Mouse (Mus musculus) kidney, adult 2 months (tissue): ENCODE measurements around the gene Myom1. TPM values are rescaled to one million over a fixed set of nuclear protein-coding genes. Genes with fewer than 3 reads are reported as not detected.
"Not testable (repeated sequence)": the region's sequence is repeated elsewhere in the genome, so short reads cannot be mapped to it uniquely, and the experiment has no call there.

Experiments used
- DNase-seq: peaks from one replicate; pipeline ENCODE4 v3.0.0; 2021
- H3K27ac ChIP-seq: fragments of 200-500 bp; 2 replicates; pipeline ENCODE4 v1.5.1; 2012; ENCODE audit warnings: low read depth, low read length, control low read depth, inconsistent platforms; ENCODE audit not compliant: insufficient read depth
- H3K27me3 ChIP-seq: fragments of 200-500 bp; replicated peaks from 2 replicates; pipeline ENCODE4 v1.6.1; 2012; ENCODE audit warnings: mild to moderate bottlenecking, moderate library complexity, low read length, inconsistent platforms; ENCODE audit not compliant: control insufficient read depth, insufficient read depth
- H3K36me3 ChIP-seq: fragments of 200-500 bp; 2 replicates; pipeline ENCODE4 v1.6.1; 2012; ENCODE audit warnings: mild to moderate bottlenecking, moderate library complexity, low read length, inconsistent platforms; ENCODE audit not compliant: control insufficient read depth, insufficient read depth
- H3K4me1 ChIP-seq: fragments of 200-500 bp; 2 replicates; pipeline ENCODE4 v1.6.1; 2011; ENCODE audit warnings: low read length; ENCODE audit not compliant: control insufficient read depth, insufficient read depth
- H3K4me3 ChIP-seq: fragments of 200-500 bp; 2 replicates; pipeline ENCODE4 v1.5.1; 2011; ENCODE audit warnings: mild to moderate bottlenecking, low read depth, low read length, control low read depth; ENCODE audit not compliant: insufficient read depth
- CTCF ChIP-seq: fragments of 200-500 bp; conservative IDR thresholded peaks from 2 replicates; pipeline ENCODE4 v1.5.1; 2011; ENCODE audit warnings: low read depth, mild to moderate bottlenecking, control low read depth, low read length, moderate library complexity, mixed read lengths; ENCODE audit not compliant: insufficient read depth, insufficient read length
- POLR2A ChIP-seq: fragments of 200-500 bp; IDR thresholded peaks from one replicate; pipeline ENCODE4 v1.6.1; 2011; ENCODE audit warnings: low read depth, low read length, control low read depth
- WGBS: fragments of 180-500 bp; shearing (Covaris S2); methylation state at CpG from one replicate; pipeline ENCODE4 v1.1.7; 2018; 5-methylcytosine and 5-hydroxymethylcytosine counted together
- polyA plus RNA-seq: library from polyadenylated mRNA; depleted of rRNA; stranded (reverse); fragments of >200 nt; gene quantifications from 2 replicates; pipeline ENCODE4 v1.2.3, GENCODE M21; 2012

Gene Myom1
- polyA plus RNA-seq, 1 experiment: 4.3 TPM

DNA sequence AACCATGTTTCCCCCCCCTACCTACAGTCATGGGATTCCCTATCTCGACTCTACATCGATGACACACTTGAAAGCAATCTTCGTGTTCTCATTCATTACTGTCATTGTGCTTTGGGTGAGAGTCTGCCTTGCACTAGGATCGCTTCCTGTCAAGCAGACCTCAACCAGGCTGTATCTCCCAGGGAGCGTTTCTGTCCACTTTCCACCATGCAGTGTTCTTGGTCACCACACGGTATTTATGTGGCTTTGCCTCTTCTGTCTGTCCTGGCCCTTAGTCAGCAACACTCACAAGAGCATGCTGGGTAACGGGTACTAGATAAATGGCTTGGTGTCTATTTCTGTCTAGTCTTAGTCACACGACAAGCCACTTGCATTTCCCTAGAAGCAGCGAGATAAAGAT is 29.0 kb upstream of the Myom1 start:
- WGBS: 80% methylated on average over 9 of the region's 9 CpGs
- DNase-seq: no peak
- Histone ChIP-seq H3K27ac (no peak overlapping the region), H3K27me3 (no peaks in the 10 kb centered on the region), H3K36me3 (peaks cover 4% of the 10 kb centered on the region), H3K4me3 (no peak overlapping the region), H3K4me1 (no peaks in the 10 kb centered on the region)
- TF ChIP-seq POLR2A (no peak), CTCF (no peak)

DNA sequence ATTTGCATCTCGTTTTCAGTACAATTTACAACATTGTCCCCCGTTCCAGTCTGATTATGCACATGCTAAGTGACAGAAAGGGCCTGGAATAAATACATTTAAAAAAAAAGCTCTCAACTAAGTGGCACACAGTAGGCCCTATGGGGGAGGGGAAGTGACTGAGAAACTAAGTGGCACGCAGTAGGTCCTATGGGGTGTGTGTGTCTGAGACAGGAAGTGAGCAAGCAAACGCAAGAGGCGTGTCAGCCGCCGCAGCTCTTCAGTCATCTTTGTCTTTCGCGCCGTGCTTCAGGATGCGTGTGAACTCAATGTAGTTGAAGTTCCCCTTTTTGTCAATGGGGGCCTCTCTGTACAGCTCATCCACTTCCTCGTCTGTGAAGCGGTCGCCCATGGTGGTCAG is 28.4 kb upstream of the Myom1 start:
- not testable (repeated sequence) for H3K27me3 ChIP-seq, H3K27ac ChIP-seq, DNase-seq, H3K4me3 ChIP-seq, H3K36me3 ChIP-seq, H3K4me1 ChIP-seq
- whole genome bisulfite sequencing: 86% methylated on average over 14 of the region's 14 CpGs

DNA sequence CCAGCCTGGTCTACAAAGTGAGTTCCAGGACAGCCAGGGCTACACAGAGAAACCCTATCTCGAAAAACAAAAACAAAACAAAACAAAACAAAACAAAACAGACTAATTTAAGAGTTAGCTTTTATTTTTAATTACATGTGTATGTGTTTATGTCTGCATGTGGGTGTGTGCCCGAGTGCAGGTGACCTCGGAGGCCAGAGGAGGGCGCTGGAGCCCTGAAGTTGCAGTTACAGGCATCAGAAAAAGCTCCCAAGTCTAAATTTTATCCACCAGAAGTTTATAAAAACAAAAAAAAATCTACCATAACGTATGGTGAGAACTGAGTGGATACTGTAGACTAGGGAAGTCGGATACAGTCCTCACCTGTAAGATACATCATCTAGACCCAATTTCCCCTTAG is 24.6 kb upstream of the Myom1 start:
- Histone ChIP-seq H3K27ac (no peak overlapping the region), H3K36me3 (peaks cover 4% of the 10 kb centered on the region), H3K27me3 (no peaks in the 10 kb centered on the region), H3K4me1 (no peaks in the 10 kb centered on the region), H3K4me3 (no peak overlapping the region)
- 91% methylated on average over 6 of the region's 6 CpGs for WGBS
- peak; percentile 4 for DNase-seq
- TF ChIP-seq POLR2A (no peak), CTCF (peak; percentile 42)

DNA sequence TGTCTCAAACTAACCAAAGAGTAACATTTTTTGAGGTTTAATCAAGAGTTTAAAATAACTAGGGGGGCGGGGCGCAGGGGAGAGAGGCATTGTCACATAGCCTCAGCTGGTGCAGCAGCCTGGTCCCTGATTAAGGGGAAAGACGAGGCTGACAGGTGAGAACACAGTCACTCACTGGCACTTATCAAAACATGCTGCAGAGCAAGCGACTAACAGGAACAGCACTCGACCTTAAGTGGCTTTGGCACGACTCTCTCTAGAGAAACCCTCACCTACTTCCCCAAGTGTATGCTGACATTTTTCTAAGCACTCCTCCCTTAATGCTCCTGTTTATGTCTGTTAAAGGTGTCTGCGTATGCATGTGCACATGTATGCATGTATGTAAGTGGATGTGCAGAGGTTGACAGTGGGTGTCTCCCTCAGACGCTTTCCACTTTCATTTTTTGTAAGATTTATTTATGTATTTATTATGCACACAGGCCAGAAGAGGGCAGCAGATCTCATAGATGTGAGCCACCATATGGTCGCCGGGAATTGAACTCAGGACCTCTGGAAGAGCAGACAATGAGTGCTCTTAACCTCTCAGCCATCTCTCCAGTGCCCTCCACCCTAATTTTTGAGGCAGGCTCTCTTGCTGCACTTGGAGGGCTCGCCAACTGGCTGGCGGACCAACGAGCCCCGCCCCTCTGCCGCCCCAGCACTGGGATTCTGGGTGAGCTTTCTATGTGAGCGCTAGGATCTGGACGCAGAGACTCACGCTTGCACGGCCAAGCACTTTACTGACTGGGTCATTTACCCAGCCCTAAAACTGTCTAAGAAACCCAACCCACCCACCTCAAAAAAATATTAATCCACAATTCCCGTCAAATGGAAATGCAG is 22.8 kb upstream of the Myom1 start:
- Histone ChIP-seq H3K36me3 (peaks cover 2% of the 10 kb centered on the region), H3K4me3 (no peak overlapping the region), H3K27me3 (no peaks in the 10 kb centered on the region), H3K27ac (no peak overlapping the region), H3K4me1 (no peaks in the 10 kb centered on the region)
- 78% methylated on average over 20 of the region's 20 CpGs for WGBS
- DNase-seq: no peak
- no peak for TF ChIP-seq POLR2A
- TF ChIP-seq CTCF: peak; percentile 26; the same call in 1 of the 2 replicates

DNA sequence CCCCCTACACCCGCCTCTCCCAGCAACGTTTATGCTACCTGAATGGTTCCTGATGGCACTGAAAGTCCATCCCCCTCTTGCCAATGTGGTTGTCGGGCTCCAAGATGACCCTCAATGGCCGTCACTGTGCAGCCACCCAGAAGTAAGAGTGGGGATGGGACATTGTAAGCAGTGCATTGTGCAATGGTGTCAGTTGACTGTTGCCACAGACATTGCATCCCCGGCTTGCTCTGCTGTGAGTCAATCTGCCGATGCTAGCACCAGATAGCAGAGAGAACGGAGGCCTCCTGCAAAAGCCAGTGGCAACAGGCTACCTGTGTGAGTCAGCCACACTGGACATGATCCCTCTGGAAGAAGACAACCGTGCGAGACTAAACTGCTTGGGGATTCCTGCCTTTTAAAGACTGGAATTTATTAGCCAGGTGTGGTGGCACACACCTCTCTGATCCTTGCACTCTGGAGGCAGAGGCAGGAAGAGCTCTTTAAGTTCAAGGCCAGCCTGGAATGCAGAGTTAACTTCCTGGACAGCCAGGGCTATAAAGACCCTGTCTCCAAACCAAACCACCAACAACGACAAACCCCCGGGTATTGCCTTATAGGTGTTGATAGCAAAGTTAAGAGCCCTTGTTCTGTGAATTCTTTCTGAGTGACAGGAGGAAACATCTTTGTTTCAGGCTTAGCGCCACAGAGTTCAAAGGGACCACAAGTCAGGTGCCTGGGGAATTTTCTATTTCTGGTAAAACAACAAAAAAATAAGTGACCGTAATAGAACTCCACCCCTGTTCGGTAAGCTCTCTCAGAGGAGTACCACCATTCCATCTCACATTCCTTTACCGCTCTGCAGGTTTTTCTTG is 16.7 kb upstream of the Myom1 start:
- Histone ChIP-seq H3K36me3 (no peaks in the 10 kb centered on the region; the same call in none of the 2 replicates), H3K27ac (0 out of 2 replicates have a peak overlapping the region, but pooled peaks have one; percentile 18), H3K4me1 (peaks cover 29% of the 10 kb centered on the region), H3K4me3 (no peak overlapping the region), H3K27me3 (no peaks in the 10 kb centered on the region)
- TF ChIP-seq CTCF: no peak
- TF ChIP-seq POLR2A: no peak
- no peak for DNase-seq
- 57% methylated on average over 15 of the region's 15 CpGs for WGBS

DNA sequence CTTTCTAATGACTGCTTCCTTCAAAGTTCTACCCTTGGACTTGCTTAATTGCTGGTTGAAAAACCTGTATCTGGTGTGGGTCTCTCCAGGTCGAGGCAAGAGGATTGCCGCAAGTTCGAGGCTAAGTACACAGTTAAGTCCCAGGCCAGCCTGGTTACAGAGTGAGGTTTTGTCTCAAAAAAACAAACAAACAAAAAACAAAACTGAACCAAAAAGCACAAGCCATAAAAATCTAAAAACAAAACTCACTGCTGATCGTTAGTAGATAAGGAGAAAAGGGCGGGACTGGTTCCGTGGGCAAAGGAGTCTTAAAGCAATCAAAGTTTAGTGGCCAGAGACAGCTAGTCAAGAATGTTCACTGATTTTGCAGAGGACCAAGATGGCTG is 16.1 kb upstream of the Myom1 start:
- Histone ChIP-seq H3K27ac (0 out of 2 replicates have a peak overlapping the region, but pooled peaks have one; percentile 18), H3K4me3 (no peak overlapping the region), H3K4me1 (peaks cover 32% of the 10 kb centered on the region), H3K27me3 (no peaks in the 10 kb centered on the region), H3K36me3 (no peaks in the 10 kb centered on the region; the same call in none of the 2 replicates)
- 57% methylated on average over 6 of the region's 6 CpGs for WGBS
- TF ChIP-seq CTCF (no peak), POLR2A (no peak)
- DNase-seq: no peak
